Mouse (Mus musculus): ENCODE measurements at regions not wholly inside any gene's neighbourhood (a gene's known extent, or its start where the extent isn't known, plus 50 kb on each side); places are given as distances from the start of the nearest gene placed in this dataset.

DNA sequence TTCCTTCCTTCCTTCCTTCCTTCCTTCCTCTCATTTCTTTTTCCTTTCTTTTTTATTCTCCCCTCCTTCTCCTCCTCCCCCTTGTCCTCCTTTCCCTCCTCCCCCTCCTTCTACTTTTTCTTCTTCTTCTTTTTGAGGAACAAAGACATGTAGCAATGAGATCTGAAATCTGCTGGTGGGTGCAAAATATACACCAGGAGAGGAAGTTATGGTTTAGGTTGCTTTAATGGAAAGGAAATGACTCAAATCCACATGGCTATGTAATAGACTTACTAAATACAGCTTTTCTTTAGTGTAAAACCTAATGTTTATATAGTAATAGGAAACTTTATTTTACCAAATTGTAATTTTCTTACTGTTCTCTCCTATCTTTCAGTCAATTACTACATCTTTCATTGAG, 349.5 kb upstream of the Klf6 start:
- TF ChIP-seq CTCF (IDR thresholded peaks at IDR 0.05; ENCODE audit: extremely low read depth, insufficient read depth, insufficient read length, insufficient replicate concordance) (no peak), POLR2A (IDR thresholded peaks at IDR 0.05; ENCODE audit: low read depth, low read length) (no peak)
